Mouse (Mus musculus) hindbrain, embryonic 10.5 days (tissue): Measurements from ENCODE around the gene Clpx. TPM values are rescaled to one million over a fixed set of nuclear protein-coding genes. Genes with fewer than 3 reads are reported as not detected.
A peak's percentile ranks its signal among the peaks of the same experiment; 100 is the strongest.
"Not testable (repeated sequence)": the region's sequence is repeated elsewhere in the genome, so short reads cannot be mapped to it uniquely, and the experiment has no call there.

Experiments
- DNase-seq: peaks from one replicate; pipeline ENCODE4 v3.0.0-alpha.2; 2017; ENCODE audit warnings: low spot score
- H3K27ac ChIP-seq: fragments of 300-500 bp; sonication (generic); 2 replicates; pipeline ENCODE4 v1.5.1; 2016; ENCODE audit warnings: mild to moderate bottlenecking, moderate library complexity
- H3K27me3 ChIP-seq: fragments of 300-500 bp; sonication (generic); 2 replicates; pipeline ENCODE4 v1.6.1; 2016; ENCODE audit warnings: mild to moderate bottlenecking; ENCODE audit not compliant: poor library complexity, insufficient read depth, severe bottlenecking
- H3K36me3 ChIP-seq: fragments of 300-500 bp; sonication (generic); 2 replicates; pipeline ENCODE4 v1.6.1; 2016; ENCODE audit warnings: mild to moderate bottlenecking, moderate library complexity
- H3K4me1 ChIP-seq: fragments of 300-500 bp; sonication (generic); replicated peaks from 2 replicates; pipeline ENCODE4 v1.6.1; 2016; ENCODE audit warnings: mild to moderate bottlenecking
- H3K4me3 ChIP-seq: fragments of 300-500 bp; sonication (generic); 2 replicates; pipeline ENCODE4 v1.5.1; 2016; ENCODE audit warnings: mild to moderate bottlenecking, moderate library complexity
- H3K9me3 ChIP-seq: fragments of 300-500 bp; sonication (generic); 2 replicates; pipeline ENCODE4 v1.6.1; 2016; ENCODE audit warnings: mild to moderate bottlenecking, moderate library complexity
- WGBS: fragments of 180-500 bp; shearing (Covaris S2); methylation state at CpG from one replicate; pipeline ENCODE4 v1.1.7; 2016; 5-methylcytosine and 5-hydroxymethylcytosine counted together
- polyA plus RNA-seq: library from polyadenylated mRNA; unstranded; fragments of >200 nt; fragmentation: Nextera tagmentation; extraction: Ambion mirVana; gene quantifications from 2 replicates; pipeline ENCODE4 v1.2.1, GENCODE M21; 2016

The Clpx gene
- polyA plus RNA-seq, 1 experiment from 2014 or later = 35.3 TPM

GRCm38 (mm10) chr9:65273048-65273809 is 20.8 kb upstream of the Clpx start:
- Histone ChIP-seq H3K4me3 (no peak overlapping the region), H3K4me1 (no peaks in the 10 kb centered on the region), H3K36me3 (no peaks in the 10 kb centered on the region), H3K9me3 (no peaks in the 10 kb centered on the region), H3K27me3 (no peaks in the 10 kb centered on the region), H3K27ac (no peak overlapping the region)
- no peak for DNase-seq
- 88% methylated on average over 13 of the region's 13 CpGs for WGBS

- H3K4me3 ChIP-seq = no peak overlapping the region
- WGBS = 87% methylated on average over 4 of the region's 4 CpGs
- H3K9me3 ChIP-seq = no peaks in the 10 kb centered on the region
- no peaks in the 10 kb centered on the region for H3K4me1 ChIP-seq
- no peaks in the 10 kb centered on the region for H3K36me3 ChIP-seq
- H3K27me3 ChIP-seq = no peaks in the 10 kb centered on the region
- no peak for DNase-seq
- no peak overlapping the region for H3K27ac ChIP-seq
Observed at GRCm38 (mm10) chr9:65273873-65274272, 20.2 kb upstream of the Clpx start.

DNA sequence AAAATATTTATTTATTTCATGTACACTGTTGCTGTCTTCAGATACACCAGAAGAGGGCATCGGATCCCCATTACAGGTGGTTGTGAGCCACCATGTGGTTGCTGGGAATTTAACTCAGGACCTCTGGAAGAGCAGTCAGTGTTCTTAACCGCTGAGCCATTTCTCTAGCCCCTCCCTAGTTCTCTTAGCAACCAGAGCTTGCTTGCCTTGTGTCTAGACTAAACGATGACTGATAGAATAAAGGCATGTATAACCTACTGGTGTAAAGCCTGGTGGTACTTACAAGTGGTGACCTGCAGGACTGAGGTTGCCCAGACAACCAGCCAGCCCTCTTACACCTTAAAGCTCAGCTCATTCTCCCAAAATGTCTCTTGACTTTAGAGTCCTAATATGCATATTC is 19.2 kb upstream of the Clpx start:
- not testable (repeated sequence) for H3K4me1 ChIP-seq, DNase-seq, H3K27ac ChIP-seq, H3K9me3 ChIP-seq, H3K36me3 ChIP-seq, H3K27me3 ChIP-seq, H3K4me3 ChIP-seq
- WGBS = 76% methylated on average over 3 of the region's 3 CpGs

GRCm38 (mm10) chr9:65275810-65276530 is 18.1 kb upstream of the Clpx start:
- Histone ChIP-seq H3K4me1 (no peaks in the 10 kb centered on the region), H3K4me3 (no peak overlapping the region), H3K27me3 (no peaks in the 10 kb centered on the region), H3K9me3 (no peaks in the 10 kb centered on the region), H3K36me3 (no peaks in the 10 kb centered on the region), H3K27ac (no peak overlapping the region)
- WGBS = 77% methylated on average over 4 of the region's 4 CpGs
- DNase-seq = no peak

GRCm38 (mm10) chr9:65281536-65282151 is 12.4 kb upstream of the Clpx start:
- Histone ChIP-seq H3K27me3 (no peaks in the 10 kb centered on the region), H3K4me3 (no peak overlapping the region), H3K9me3 (no peaks in the 10 kb centered on the region), H3K36me3 (no peaks in the 10 kb centered on the region), H3K4me1 (no peaks in the 10 kb centered on the region), H3K27ac (no peak overlapping the region)
- WGBS = 71% methylated on average over 5 of the region's 5 CpGs
- DNase-seq = no peak

GRCm38 (mm10) chr9:65283301-65283700 is 10.8 kb upstream of the Clpx start:
- Histone ChIP-seq H3K27me3 (no peaks in the 10 kb centered on the region), H3K9me3 (no peaks in the 10 kb centered on the region), H3K4me1 (no peaks in the 10 kb centered on the region), H3K27ac (no peak overlapping the region), H3K36me3 (no peaks in the 10 kb centered on the region), H3K4me3 (no peak overlapping the region)
- 2% methylated on average over 3 of the region's 3 CpGs for WGBS
- DNase-seq = peak; percentile 14

DNA sequence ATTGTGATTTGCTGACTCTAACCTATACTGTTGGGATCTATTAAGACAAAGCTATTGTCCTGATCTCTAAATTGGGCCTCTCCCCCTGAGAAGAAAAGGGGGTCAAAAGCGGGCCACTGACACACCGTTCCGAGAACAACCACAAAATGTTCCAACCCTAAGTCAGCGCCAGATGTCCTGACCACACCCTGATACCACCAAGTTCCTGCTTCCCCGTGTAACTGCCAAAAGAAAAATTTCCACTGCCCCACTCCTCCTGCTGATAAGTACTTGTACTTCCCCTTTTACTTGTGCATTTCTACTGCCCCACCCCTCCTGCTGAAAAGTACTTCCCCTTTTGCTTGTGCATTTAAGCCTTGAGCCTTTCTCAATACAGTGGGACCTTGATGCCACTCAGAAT is 5.8 kb upstream of the Clpx start:
- H3K4me1 ChIP-seq, H3K36me3 ChIP-seq, H3K4me3 ChIP-seq, DNase-seq, H3K27me3 ChIP-seq, H3K9me3 ChIP-seq, H3K27ac ChIP-seq: not testable (repeated sequence)
- 88% methylated on average over 5 of the region's 5 CpGs for WGBS

- no peak for DNase-seq
- H3K27me3 ChIP-seq = no peaks in the 10 kb centered on the region
- H3K27ac ChIP-seq = no peak overlapping the region
- no peaks in the 10 kb centered on the region for H3K36me3 ChIP-seq
- no peaks in the 10 kb centered on the region for H3K9me3 ChIP-seq
- H3K4me3 ChIP-seq = no peak overlapping the region
- 91% methylated on average over 4 of the region's 4 CpGs for WGBS
- H3K4me1 ChIP-seq = peaks cover 15% of the 10 kb centered on the region
Observed at GRCm38 (mm10) chr9:65289988-65290387, 4.1 kb upstream of the Clpx start.

DNA sequence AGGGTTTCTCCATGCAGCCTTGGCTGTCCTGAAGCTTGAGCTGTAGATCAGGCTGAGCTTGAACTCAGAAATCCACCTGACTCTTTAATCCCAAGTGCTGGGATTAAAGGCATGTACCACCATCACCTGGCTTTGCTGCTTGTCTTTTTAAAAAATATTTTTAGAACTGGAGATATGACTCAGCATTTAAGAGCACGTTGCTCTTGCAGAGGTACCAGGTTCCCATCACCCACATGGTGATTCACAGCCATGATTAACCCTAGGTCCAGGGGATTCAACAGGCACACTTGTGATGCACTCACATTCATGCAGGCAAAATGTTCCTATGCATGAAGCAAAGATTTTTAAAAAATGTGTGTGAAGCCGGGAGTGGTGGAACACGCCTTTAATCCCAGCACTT is 1.6 kb upstream of the Clpx start:
- H3K27me3 ChIP-seq = no peaks in the 10 kb centered on the region
- DNase-seq = no peak
- WGBS = 89% methylated on average over 3 of the region's 3 CpGs
- H3K4me1 ChIP-seq = peaks cover 26% of the 10 kb centered on the region
- H3K36me3 ChIP-seq = peaks cover 5% of the 10 kb centered on the region
- no peaks in the 10 kb centered on the region for H3K9me3 ChIP-seq
- no peak overlapping the region for H3K27ac ChIP-seq
- H3K4me3 ChIP-seq = 0 out of 2 replicates have a peak overlapping the region, but pooled peaks have one; percentile 97

GRCm38 (mm10) chr9:65293119-65293518 is 941 bp upstream of the Clpx start:
- Histone ChIP-seq H3K36me3 (peaks cover 11% of the 10 kb centered on the region), H3K4me3 (peak overlapping the region; percentile 97), H3K27me3 (no peaks in the 10 kb centered on the region), H3K27ac (peak overlapping the region; percentile 91), H3K4me1 (peaks cover 26% of the 10 kb centered on the region), H3K9me3 (no peaks in the 10 kb centered on the region)
- DNase-seq = no peak
- WGBS = 41% methylated on average over 5 of the region's 5 CpGs

- no peaks in the 10 kb centered on the region for H3K27me3 ChIP-seq
- peak overlapping the region; percentile 91 for H3K27ac ChIP-seq
- peaks cover 26% of the 10 kb centered on the region for H3K4me1 ChIP-seq
- peak overlapping the region; percentile 97 for H3K4me3 ChIP-seq
- H3K9me3 ChIP-seq = no peaks in the 10 kb centered on the region
- WGBS = 2% methylated on average over 9 of the region's 9 CpGs
- no peak for DNase-seq
- peaks cover 11% of the 10 kb centered on the region for H3K36me3 ChIP-seq
Observed at GRCm38 (mm10) chr9:65293580-65293972, 484 bp upstream of the Clpx start.

GRCm38 (mm10) chr9:65294716-65295378 is 787 bp downstream of the Clpx start:
- WGBS = 5% methylated on average over 28 of the region's 28 CpGs
- Histone ChIP-seq H3K36me3 (peaks cover 14% of the 10 kb centered on the region), H3K9me3 (no peaks in the 10 kb centered on the region), H3K4me3 (peak overlapping the region; percentile 97), H3K4me1 (peaks cover 26% of the 10 kb centered on the region), H3K27me3 (no peaks in the 10 kb centered on the region), H3K27ac (peak overlapping the region; percentile 91)
- no peak for DNase-seq

- Histone ChIP-seq H3K27me3 (no peaks in the 10 kb centered on the region), H3K36me3 (peaks cover 36% of the 10 kb centered on the region), H3K4me3 (no peak overlapping the region), H3K9me3 (no peaks in the 10 kb centered on the region), H3K27ac (no peak overlapping the region), H3K4me1 (peaks cover 26% of the 10 kb centered on the region)
- WGBS = over 99% methylated on average over 2 of the region's 2 CpGs
- no peak for DNase-seq
Observed at GRCm38 (mm10) chr9:65297056-65297455, 3.0 kb downstream of the Clpx start.
